Mouse (Mus musculus) layer of hippocampus, adult 11-12 months (tissue): ENCODE data around the gene Phf23.
A peak's percentile ranks its signal among the peaks of the same experiment; 100 is the strongest.

ENCODE experiments used
- DNase-seq: peaks from one replicate; pipeline ENCODE4 v3.0.0; 2022; ENCODE audit warnings: low spot score

The Phf23 gene

DNA sequence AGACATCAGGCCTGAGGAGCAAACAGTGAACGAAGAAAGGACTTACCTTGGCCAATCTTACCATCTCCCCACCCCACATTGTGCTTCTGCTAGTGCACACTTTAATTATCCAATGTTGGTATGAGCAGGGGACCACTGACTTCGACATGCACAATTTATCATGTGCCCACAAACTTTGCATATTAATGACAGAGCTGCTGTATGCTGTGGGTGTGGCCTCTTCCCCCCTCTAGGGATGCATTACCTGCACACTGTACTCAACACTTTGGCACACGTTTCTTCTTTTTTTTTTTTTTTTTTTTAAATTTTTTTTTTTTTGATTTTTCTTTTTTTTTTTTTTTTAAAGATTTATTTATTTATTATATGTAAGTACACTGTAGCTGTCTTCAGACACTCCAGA, 24.8 kb upstream of the Phf23 start:
- no peak for DNase-seq

DNA sequence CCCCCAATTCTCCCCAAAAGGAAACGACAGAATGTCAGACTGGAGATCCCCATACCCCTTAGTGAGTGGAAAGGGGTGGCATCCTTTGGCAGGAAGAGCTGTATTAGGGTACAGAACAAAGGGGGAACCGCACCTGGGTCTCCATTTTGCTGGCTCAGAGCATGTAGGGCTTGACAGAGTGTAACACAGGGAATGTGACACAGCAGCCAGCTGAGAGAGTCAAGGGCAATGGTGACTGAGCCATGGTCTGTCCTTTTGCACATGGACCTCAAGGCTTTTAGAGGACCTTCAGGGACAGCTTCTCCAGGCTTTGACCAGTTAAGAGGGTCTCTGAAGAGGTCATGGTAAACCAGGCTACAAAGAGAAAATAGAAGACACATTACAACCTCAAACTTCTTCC, 20.7 kb upstream of the Phf23 start:
- no peak for DNase-seq

DNA sequence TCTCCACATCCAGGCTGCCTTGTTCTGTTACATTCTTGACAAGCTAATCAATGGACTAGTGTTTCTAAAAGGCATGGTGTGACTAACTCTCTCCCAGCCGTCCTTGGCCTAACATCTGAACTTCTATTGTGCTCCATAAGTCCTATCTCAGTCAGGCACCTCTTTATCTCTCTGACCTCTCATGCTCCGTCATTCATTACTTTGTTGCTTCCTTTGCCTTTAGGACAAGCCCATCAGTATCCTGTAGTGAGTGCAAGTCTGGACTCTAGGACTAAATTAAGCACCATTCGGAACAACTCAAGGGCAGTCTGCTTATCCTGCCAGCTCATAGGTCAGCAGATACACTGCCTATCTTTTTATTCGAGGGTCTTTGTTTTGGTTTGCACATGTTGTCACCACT, 19.3 kb upstream of the Phf23 start:
- no peak for DNase-seq

DNA sequence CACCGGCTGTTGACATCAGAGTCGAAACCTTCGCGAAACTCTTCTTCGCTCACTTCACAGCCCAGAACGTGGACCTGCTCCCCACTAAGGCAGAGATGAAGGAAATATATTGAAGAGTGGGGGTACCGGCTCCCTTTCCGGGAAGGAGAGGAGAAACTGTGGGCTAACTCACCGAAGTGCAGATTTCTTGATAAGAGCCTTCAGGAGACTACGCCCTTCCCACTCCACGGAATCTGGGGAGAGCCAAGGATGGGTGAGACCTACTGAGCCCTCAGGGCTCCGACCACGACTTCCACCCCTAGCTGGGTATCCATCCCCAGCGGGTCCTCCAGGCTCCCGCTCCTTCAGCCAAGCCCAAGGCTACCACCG, 15.8 kb upstream of the Phf23 start:
- DNase-seq = no peak

DNA sequence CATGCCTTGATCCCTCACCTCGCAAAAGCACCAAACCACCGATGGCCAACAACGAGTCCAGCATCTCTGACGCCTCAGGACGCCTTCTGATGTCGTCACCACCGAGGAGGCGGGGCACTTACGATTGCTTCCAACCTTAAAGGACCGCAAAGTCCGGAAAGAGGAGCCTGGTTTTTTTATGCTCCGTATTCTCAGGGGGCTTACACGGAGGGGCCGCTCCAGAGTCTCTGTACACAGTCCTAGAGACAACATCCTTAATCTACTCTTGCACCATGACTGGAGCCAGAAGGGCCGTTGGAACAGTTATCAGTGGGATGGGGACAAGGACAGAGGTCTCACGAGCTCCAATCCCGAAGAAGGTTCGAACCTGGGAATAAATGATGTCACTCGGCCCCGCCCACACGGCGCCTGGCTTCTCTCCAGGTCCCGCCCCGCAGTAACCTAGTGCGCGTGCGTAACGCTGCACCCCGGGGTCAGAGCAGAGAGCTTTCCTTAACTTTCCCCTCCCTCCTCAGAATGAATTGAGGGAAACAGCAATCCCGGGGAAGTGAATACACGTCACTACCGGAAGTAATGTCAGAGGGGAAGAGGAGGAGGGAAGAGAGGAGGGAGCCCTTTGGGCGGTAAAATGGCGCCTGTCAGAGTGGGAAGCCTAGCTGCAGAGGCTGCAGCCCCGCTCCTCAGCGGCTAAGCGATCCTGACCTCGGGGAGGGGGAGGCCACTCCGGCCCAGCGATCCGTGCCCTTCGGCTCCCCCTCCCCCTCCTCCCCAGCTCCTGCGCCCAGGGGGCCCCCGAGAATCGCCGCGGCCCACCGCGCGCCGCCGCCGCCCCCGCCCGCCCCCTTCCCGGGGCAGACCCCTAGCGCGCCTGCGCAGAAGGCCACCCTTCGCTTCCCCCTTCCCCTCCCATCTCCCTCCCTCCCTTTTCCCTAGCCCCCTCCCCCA, 15.1 kb upstream of the Phf23 start:
- peak; percentile 99 for DNase-seq

DNA sequence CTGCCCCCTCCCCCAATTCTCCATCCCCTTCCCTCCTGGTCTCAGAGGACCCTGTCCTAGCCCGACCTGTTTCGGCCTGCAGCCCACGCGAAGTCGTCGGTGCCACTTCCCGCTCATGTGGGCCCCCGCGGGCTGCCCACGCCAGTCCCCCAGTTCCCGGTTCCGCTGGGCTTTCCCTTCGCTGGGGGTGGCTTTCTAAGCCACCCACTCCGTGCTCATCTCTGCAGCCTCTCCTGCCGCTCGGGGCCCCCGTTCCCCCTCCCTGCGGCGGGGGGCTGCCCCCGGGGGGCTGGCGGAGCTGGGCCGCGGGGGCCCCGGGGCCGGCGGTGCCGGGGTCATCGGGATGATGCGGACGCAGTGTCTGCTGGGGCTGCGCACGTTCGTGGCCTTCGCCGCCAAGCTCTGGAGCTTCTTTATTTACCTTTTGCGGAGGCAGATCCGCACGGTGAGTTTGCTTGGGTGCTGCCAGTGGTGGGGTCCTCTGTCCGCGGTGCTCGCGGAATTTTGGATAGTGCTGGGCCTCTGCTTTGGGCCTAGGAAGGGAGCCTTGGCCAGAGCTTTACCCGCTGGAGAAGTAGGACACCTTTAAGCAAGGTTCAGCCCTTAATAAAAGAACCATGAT, 14.3 kb upstream of the Phf23 start, which contains the start of gene Ctdnep1:
TSS of gene Ctdnep1 (plus strand) at position 16 of the 622 bp plus-strand sequence.
- no peak for DNase-seq

DNA sequence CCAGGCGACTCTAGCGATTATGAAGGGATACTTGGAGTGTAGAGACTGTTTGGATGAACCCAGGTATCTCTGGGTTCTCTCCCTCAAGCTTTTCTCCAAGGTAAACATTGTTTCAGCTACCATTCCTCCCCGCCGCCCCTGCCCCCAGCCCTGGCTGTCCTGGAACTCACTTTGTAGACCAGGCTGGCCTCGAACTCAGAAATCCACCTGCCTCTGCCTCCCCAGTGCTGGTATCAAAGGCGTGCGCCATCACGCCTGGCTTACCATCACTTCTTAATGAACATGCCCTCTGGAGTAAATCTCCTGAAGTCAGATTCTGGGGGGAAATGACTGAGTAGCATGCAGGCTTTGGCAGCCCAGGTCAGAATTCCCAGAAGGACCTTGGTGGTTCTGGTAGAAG, 13.4 kb upstream of the Phf23 start, which contains the start of gene Elp5:
TSS of gene Elp5 (minus strand) at position 293 of the 400 bp plus-strand sequence.
- DNase-seq = no peak

DNA sequence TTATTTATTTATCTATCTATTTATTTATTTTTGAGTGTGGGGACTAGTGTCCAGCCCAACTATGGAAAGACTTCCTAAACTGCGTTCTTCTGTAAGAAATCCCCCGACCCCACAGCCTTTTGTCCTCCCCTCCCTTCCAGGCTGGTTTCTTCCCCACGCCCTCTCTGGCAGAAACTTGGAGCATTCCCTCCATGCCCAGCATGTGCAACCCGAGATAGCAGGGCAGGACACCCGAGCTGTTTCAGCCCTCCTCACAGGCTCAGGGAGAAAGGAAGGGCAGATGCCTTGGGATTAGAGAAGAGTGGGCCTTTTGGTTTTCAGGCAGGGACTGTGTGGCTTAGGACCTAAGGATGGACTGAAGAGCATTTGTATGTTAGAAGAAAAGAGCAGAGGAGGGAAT, 12.7 kb upstream of the Phf23 start:
- no peak for DNase-seq

DNA sequence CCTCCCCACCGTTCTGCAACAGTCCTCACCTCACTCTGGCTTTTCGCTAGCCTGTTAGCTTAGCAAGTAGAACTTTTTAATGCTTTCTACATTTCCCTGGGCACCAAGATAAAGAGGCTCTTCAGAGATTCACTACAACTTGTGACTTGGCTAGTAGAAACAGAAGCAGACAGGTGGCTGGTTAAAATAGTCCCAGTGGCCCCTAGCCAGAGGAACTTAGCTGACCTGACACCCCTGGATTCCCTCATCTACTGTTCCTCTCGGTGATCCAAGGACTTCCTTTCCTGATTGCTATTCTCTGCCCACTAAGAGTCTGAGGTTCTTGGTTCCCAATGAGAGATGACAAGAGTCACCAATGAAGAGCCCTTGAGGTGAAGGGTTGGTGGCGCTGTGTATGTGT, 12.2 kb upstream of the Phf23 start:
- no peak for DNase-seq

DNA sequence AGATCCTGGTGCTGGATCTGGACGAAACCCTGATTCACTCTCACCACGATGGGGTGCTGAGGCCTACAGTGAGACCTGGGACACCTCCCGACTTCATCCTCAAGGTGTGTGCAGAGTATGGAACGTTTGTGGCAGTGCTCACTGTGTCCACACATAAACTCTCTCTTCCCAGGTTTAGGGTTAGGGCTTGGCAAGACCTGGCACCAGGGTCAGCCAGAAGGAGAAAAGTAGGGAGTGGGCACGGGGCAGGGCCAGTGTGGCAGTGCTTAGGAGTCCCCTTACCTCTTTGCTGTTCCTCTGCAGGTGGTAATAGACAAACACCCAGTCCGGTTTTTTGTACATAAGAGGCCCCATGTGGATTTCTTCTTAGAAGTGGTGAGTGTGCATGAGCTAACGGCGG, 11.1 kb upstream of the Phf23 start:
- peak; percentile 2 for DNase-seq

DNA sequence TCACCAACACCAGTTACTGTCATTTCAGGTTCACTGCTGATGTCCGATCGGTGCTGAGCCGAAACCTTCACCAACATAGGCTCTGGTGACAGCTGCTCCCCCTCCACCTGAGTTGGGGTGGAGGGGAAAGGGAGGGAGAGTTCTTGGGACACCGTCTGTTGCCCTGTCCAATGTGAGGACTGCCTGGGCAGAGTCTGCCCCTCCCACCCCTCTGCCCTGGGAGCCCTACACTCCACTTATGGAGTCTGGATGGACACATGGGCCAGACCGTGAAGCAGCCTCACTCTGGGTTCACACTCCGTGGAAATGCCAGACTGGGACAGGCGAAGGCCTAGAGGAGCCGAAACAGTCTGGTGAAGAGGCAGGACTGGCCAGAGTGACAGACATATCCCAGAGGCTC, 5.6 kb upstream of the Phf23 start:
- DNase-seq = no peak

DNA sequence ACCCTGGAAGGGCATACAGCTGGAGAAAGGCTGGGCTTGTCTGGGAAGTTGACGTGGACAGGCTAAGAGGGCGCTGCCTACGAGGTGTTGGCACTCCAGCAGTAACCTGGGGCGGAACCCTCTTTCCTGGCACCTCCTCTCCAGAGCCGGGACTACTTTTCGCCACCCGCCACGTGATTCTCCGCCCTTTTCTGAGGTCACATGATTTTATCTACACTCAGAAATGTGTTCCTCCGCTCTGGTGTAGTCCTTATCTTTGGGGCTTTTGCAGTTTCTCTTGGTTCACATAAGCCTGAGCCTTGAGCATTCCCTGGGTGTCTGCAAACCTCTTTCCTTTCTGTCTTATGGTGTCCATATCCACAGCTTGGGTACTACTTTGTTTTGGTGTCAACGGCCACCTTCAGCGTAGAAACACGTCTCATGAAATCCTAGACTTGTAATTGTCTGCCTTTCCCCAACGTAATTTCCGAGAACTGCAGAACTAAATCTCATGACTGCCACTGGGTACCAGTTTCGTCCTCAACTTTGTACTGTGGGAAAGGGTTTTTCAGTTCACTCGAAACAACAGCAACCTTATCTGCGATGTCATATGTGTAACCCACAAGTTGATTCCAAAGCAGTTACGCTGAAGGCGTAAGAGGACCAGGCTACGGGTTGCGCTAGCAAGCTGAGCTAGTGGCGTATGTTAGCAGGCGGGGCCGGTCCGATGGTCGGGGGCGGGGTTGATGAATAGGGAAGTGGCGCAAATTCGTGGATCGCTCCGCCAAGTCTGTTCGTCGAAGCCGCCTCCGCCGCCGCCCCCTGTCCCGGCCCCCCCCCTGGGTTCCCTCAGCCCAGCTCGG, 4.5 kb upstream of the Phf23 start, which contains the start of gene Gabarap:
TSS of gene Gabarap (plus strand) at position 294 of the 842 bp plus-strand sequence.
- peak; percentile 97 for DNase-seq

DNA sequence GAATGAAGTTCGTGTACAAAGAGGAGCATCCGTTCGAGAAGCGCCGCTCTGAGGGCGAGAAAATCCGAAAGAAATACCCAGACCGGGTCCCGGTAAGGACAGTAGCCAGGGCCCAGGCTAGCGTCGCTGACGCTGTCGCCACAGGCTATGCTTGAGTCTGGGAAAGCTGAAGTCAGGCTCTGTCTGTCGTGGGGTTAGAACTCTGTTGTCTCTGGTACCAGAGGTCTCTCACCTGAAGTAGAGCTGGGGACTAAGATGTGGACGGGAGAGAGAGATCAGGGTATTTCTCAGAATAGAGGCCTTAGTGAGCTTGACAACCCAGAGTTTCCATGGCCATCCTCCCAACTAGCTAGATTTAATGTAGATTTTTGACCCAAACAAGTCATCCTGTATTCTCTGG, 3.9 kb upstream of the Phf23 start:
- DNase-seq = no peak

DNA sequence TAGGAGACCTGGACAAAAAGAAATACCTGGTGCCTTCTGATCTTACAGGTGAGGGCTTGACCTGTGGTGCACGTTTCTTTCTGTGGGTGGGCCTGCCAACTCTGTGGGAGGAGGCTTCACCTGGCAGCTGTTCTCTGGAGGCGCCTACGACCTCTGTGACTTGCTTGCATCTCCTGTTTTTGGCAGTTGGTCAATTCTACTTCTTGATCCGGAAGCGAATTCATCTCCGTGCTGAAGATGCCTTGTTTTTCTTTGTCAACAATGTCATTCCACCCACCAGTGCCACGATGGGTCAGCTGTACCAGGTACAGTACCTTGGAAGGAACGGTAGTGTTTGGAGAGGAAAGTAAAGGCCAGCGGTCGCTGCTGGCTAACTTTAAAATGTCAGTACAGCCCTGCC, 3.2 kb upstream of the Phf23 start:
- no peak for DNase-seq

DNA sequence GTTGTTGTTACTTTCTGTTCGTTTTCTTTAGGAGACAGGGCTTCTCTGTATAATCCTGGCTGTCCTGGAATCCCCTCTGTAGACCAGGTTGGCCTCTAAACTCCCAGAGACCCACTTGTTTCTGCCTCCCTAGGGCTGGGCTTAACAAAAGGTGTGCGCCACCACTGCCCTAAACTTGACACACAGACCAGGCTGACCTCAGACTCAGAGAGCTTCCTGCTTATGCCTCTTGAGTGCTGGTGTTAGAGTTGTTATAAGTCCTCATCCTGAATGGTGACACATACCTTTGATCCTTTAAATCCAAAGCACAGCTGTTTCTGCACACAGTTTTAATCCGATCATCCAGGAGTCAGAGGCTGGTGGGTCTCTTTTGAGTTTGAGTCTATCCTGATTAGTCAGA, 2.6 kb upstream of the Phf23 start:
- no peak for DNase-seq

DNA sequence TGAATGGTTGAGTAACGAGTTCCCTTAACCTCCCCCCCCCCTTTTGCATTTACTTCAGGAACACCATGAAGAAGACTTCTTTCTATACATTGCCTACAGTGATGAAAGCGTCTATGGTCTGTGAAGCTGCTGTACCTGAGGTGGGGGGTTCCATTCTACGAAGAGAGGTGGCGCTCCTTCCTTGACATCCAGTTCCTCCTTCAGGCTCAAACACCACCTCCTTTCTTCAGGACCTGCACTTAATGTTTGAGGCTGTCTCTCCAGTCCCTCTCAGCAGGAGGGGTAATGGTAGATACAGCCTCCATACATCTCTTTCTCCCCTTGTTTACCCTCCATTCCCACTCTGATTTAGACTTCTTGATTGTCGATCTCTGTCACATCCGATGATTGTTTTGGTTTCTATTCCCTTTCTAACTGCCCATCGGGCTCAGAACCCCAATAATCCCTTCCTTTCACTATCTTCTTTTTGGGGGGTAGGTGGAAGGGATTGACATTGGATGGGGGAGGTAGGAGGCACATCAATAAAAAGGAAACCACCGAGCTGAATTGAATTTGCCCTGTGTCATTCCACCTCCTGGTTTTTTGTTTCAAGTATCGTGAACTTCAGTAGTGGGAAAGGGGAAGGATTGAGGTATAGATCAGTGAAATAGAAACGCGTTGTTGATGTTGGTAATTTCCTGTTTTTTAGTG, 1.0 kb upstream of the Phf23 start:
- no peak for DNase-seq

DNA sequence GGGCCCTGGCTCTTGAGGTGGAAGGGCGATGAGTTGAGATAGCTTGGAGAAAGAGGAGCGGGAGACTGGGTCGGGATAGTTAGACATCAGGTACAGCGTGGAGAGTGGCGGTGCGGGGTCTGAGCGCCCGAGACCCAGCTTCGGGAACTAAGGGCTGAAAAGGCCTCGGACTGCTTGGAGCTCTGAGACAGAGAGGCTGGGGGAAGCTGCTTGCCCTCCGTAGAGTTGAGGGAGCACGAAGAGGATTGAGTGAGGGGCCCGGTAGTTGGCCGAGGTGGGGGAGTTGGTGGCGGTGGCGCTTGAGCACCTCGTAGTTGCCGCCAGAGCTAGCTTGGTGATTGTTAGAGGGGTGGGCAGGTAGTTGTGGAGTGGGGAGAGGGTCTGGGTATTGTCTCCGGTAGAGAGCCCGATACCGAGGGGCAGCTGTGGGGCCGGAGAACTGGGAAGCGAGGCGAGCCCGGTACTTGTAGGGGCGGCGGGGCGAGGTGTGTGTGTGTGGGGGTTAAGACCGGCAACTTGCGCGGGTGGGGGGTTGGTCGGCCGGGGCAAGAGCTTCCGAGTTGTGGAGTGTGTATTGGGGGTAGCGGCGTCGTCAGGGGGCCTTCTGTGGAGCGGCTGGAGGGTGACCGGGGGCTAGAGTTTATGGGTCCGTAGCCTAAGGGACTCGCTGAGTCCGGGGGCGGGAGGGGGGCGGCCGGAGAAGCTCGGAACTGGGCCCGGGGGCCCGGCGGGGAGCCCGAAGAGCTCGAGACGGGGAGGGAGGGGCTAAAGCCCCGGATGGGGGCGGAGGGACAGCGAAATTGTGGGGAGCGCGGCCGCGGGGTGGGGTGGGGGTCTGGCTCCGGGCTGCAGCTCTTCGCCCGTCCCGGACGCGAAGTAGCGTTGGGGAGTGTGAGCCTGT, 834 bp downstream of the Phf23 start:
- DNase-seq = no peak

DNA sequence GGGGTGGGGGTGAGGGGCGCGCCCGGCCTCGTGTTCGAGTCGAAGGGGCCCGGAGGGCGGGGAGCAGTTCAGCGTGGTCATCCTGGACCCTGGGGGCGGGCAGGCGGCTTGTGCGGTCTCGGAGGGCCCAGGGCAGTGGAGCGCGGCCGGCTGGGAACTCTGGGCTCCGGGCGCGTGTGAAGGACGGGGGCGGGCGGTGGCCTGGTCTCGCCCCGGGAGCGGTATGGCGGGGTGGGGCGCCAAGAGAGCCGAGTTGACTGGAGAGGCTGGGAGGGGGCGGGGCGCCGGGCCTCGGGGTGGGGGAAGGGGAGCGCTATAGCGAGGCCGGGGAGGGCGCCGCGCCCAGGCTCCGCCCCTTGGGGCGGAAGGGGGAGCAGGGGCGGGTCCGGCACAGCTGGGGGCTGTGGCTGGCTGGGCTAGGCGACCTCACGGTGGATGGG, 1.5 kb downstream of the Phf23 start:
- DNase-seq = peak; percentile 78

DNA sequence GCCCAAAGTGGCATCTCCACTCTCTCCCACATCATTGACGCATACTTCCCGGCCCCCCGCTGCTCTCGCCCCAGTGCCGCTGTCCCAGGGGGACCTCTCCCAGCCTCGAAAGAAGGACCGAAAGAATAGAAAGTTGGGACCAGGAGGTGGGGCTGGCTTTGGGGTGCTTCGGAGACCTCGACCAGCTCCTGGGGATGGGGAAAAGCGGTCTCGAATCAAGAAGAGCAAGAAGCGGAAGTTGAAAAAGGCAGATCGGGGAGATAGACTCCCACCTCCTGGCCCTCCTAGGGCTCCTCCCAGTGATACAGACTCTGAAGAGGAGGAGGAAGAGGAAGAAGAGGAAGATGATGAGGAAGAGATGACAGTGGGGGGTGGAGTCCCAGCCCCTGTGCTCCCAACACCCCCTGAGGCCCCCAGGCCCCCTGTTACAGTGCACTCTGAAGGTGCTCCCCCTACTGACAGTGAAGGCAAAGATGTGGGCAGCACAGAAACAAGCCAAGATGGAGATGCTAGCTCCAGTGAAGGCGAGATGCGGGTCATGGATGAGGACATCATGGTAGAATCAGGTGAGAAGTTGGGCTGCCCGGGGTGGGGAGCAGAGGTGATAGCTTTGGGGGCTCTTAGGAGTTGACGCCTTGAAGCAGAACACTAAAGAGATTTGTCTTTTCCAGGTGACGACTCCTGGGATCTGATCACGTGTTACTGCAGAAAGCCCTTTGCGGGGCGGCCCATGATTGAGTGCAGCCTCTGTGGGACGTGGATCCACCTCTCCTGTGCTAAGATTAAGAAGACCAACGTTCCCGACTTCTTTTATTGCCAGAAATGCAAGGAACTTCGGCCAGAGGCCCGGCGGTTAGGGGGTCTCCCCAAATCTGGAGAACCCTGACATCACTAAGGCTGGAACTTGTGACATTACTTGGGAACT, 3.3 kb downstream of the Phf23 start:
- no peak for DNase-seq

DNA sequence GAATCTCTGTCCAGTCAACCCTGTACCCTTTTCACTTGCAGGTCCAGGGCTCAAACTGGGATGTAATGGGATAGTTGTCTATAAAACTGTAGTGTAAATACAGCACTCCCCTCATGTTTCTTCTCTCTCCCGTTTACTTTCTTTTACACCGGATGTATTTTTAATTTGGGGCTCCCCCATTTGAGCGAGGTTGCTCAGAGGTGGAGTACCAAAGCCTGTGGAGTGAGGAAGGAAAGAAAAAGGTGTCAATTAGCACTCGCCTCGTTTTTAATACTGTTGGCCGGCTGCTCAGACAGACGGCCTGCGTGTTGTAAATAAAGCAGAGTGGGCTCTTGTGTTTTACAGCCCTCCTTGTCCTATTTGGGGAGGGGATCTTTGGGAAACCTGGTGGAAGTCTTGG, 4.1 kb downstream of the Phf23 start:
- no peak for DNase-seq
